11 mouse cellular contexts compared by ENCODE assay signal in genomic region chr10:118002559-118002958, GRCm38 (mm10).
"Had no signal": no experiment of that assay in that cellular context is flagged by ENCODE, and none has a peak within 500 bp of the region (broad histone marks: within the 10 kb centered on the region; RNA-seq: fewer than 3 reads in every experiment).

No protein-coding gene starts in this region.

- H3K4me2 ChIP-seq: kidney, embryonic 15.5 days; limb, embryonic 15.5 days; midbrain, embryonic 12.5 days; neural tube, embryonic 13.5 days had no signal

- H3K27me3 ChIP-seq: kidney, embryonic 15.5 days; limb, embryonic 15.5 days; liver, embryonic 12.5 days; neural tube, embryonic 13.5 days had no signal

- ATAC-seq: liver, embryonic 12.5 days; midbrain, embryonic 16.5 days had no signal

- DNase-seq: kidney, adult 2 months; kidney, postnatal 14 days; layer of hippocampus, postnatal 36 days; right cerebral cortex, postnatal 14 days had no signal

- H3K36me3 ChIP-seq: kidney, embryonic 15.5 days; limb, embryonic 15.5 days; liver, embryonic 12.5 days; midbrain, embryonic 12.5 days; neural tube, embryonic 13.5 days had no signal

- H3K27ac ChIP-seq: kidney, embryonic 15.5 days; limb, embryonic 15.5 days; liver, embryonic 12.5 days; midbrain, embryonic 12.5 days; stomach, postnatal 0 days had no signal

- H3K9ac ChIP-seq: kidney, embryonic 15.5 days; limb, embryonic 15.5 days; liver, embryonic 12.5 days; midbrain, embryonic 12.5 days; neural tube, embryonic 13.5 days had no signal

- H3K9me3 ChIP-seq: kidney, embryonic 15.5 days; limb, embryonic 15.5 days; liver, embryonic 12.5 days; midbrain, embryonic 12.5 days; neural tube, embryonic 13.5 days had no signal

- H3K4me3 ChIP-seq: kidney, embryonic 15.5 days; limb, embryonic 15.5 days; liver, embryonic 12.5 days; midbrain, embryonic 12.5 days; neural tube, embryonic 13.5 days had no signal
